Mouse (Mus musculus): ENCODE data around the gene Elp5.
"Not testable (repeated sequence)": the region's sequence is repeated elsewhere in the genome, so short reads cannot be mapped to it uniquely, and the experiment has no call there.

Elp5 gene

GRCm38 (mm10) chr11:69960616-69961015, 21.7 kb downstream of the Elp5 start:
- DNase-seq (ENCODE audit: low spot score in 2 of 2) = no peak

- no peak for DNase-seq (ENCODE audit: low spot score in 2 of 2)
Measured at GRCm38 (mm10) chr11:69956218-69956617, 26.1 kb downstream of the Elp5 start.

GRCm38 (mm10) chr11:69955618-69956017, 26.7 kb downstream of the Elp5 start:
- not testable (repeated sequence) for DNase-seq (ENCODE audit: low spot score in 2 of 2)

GRCm38 (mm10) chr11:69953267-69953915, 28.9 kb downstream of the Elp5 start:
- DNase-seq (ENCODE audit: low spot score in 2 of 2) = no peak

- no peak for DNase-seq (ENCODE audit: low spot score in 2 of 2)
Measured at GRCm38 (mm10) chr11:69952274-69952673, 30.0 kb downstream of the Elp5 start.

- DNase-seq (ENCODE audit: low spot score in 2 of 2) = no peak
Measured at GRCm38 (mm10) chr11:69950807-69951459, 31.4 kb downstream of the Elp5 start.

GRCm38 (mm10) chr11:69948763-69949150, 33.6 kb downstream of the Elp5 start:
- peak; percentile 81 to 88 for DNase-seq (ENCODE audit: low spot score in 2 of 2)

- DNase-seq (ENCODE audit: low spot score in 2 of 2) = peak; percentile 92 to 94
Measured at GRCm38 (mm10) chr11:69948066-69948762, 34.1 kb downstream of the Elp5 start, which contains the start of gene Slc2a4. Gene Slc2a4, minus strand, starts transcription at chr11:69948188.

- DNase-seq (ENCODE audit: low spot score in 2 of 2) = peak; percentile 50 to 56
Measured at GRCm38 (mm10) chr11:69947337-69948065, 34.8 kb downstream of the Elp5 start.

- peak in 1 of 2 experiments; percentile 21 for DNase-seq (ENCODE audit: low spot score in 2 of 2)
Measured at GRCm38 (mm10) chr11:69945997-69946891, 36.1 kb downstream of the Elp5 start.

- DNase-seq (ENCODE audit: low spot score in 2 of 2) = no peak
Measured at GRCm38 (mm10) chr11:69945216-69945615, 37.1 kb downstream of the Elp5 start.

- no peak for DNase-seq (ENCODE audit: low spot score in 2 of 2)
Measured at GRCm38 (mm10) chr11:69940962-69941361, 41.4 kb downstream of the Elp5 start.

- no peak for DNase-seq (ENCODE audit: low spot score in 2 of 2)
Measured at GRCm38 (mm10) chr11:69939731-69940130, 42.6 kb downstream of the Elp5 start.

GRCm38 (mm10) chr11:69939181-69939580, 43.1 kb downstream of the Elp5 start:
- DNase-seq (ENCODE audit: low spot score in 2 of 2) = no peak

- no peak for DNase-seq (ENCODE audit: low spot score in 2 of 2)
Measured at GRCm38 (mm10) chr11:69938401-69938979, 43.8 kb downstream of the Elp5 start.

GRCm38 (mm10) chr11:69937834-69938233, 44.5 kb downstream of the Elp5 start:
- no peak for DNase-seq (ENCODE audit: low spot score in 2 of 2)

GRCm38 (mm10) chr11:69937385-69937784, 44.9 kb downstream of the Elp5 start:
- DNase-seq (ENCODE audit: low spot score in 2 of 2) = no peak

GRCm38 (mm10) chr11:69936714-69937347, 45.5 kb downstream of the Elp5 start:
- DNase-seq (ENCODE audit: low spot score in 2 of 2) = no peak

- no peak for DNase-seq (ENCODE audit: low spot score in 2 of 2)
Measured at GRCm38 (mm10) chr11:69936156-69936555, 46.2 kb downstream of the Elp5 start.

All from spleen, postnatal 14 days (tissue).